Mouse (Mus musculus) T-helper 2 cell (primary cell): ENCODE data around the gene Atp7b.

Source experiments
- in situ Hi-C: fragments of 300-600 bp; cut with MboI, MseI; formaldehyde crosslinking; loops from one replicate; pipeline ENCODE4 v1.15.1; 2025; ENCODE audit warnings: high pct_unique_total_duplicates

Gene Atp7b

GRCm38 (mm10) chr8:22059821-22060445, at the start of gene Atp7b:
Gene Atp7b (minus strand): TSS chr8:22060305.
- in situ Hi-C loops = no loop called here

GRCm38 (mm10) chr8:22107020-22107419, 46.9 kb upstream of the Atp7b start:
- in situ Hi-C loops = no loop called here

- in situ Hi-C loops = no loop called here
These were observed 31.5 kb upstream of the Atp7b start for GRCm38 (mm10) chr8:22091568-22091967.

- in situ Hi-C loops = no loop called here
These were observed 29.1 kb upstream of the Atp7b start for GRCm38 (mm10) chr8:22089226-22089625.

GRCm38 (mm10) chr8:22079313-22080007, 19.4 kb upstream of the Atp7b start:
- in situ Hi-C loops = no loop called here

GRCm38 (mm10) chr8:22061126-22061525, 1.0 kb upstream of the Atp7b start:
- in situ Hi-C loops = no loop called here

- in situ Hi-C loops = no loop called here
These were observed 363 bp upstream of the Atp7b start, which contains the start of gene Alg11 for GRCm38 (mm10) chr8:22060446-22060889. Gene Alg11 (plus strand): TSS chr8:22060721.

- in situ Hi-C loops = no loop called here
These were observed 859 bp downstream of the Atp7b start for GRCm38 (mm10) chr8:22059153-22059738.

GRCm38 (mm10) chr8:22058368-22058767, 1.7 kb downstream of the Atp7b start:
- in situ Hi-C loops = no loop called here

GRCm38 (mm10) chr8:22056850-22057249, 3.3 kb downstream of the Atp7b start:
- in situ Hi-C loops = no loop called here

GRCm38 (mm10) chr8:22055492-22055877, 4.6 kb downstream of the Atp7b start:
- in situ Hi-C loops = no loop called here

GRCm38 (mm10) chr8:22054674-22055491, 5.2 kb downstream of the Atp7b start:
- in situ Hi-C loops = no loop called here

- in situ Hi-C loops = no loop called here
These were observed 12.2 kb downstream of the Atp7b start for GRCm38 (mm10) chr8:22047699-22048464.

GRCm38 (mm10) chr8:22043706-22044105, 16.4 kb downstream of the Atp7b start:
- in situ Hi-C loops = no loop called here

GRCm38 (mm10) chr8:22042515-22042914, 17.6 kb downstream of the Atp7b start:
- in situ Hi-C loops = no loop called here

GRCm38 (mm10) chr8:22040153-22040509, 20.0 kb downstream of the Atp7b start:
- in situ Hi-C loops = no loop called here

GRCm38 (mm10) chr8:22039468-22040152, 20.5 kb downstream of the Atp7b start:
- in situ Hi-C loops = no loop called here

- in situ Hi-C loops = no loop called here
These were observed 23.1 kb downstream of the Atp7b start for GRCm38 (mm10) chr8:22037022-22037421.

GRCm38 (mm10) chr8:22036137-22036536, 24.0 kb downstream of the Atp7b start:
- in situ Hi-C loops = no loop called here

GRCm38 (mm10) chr8:22030990-22031389, 29.1 kb downstream of the Atp7b start:
- in situ Hi-C loops = no loop called here

- in situ Hi-C loops = no loop called here
These were observed 31.1 kb downstream of the Atp7b start for GRCm38 (mm10) chr8:22028973-22029372.
